Mouse (Mus musculus) heart, embryonic 14.5 days (tissue): ENCODE results near the gene Dync1i1. TPM values are rescaled to one million over a fixed set of nuclear protein-coding genes. Genes with fewer than 3 reads are reported as not detected.
A peak's percentile ranks its signal among the peaks of the same experiment; 100 is the strongest.

ENCODE experiments used
- ATAC-seq: fragments of 200-750 bp; cut with Nextera tagmentation; 2 replicates; pipeline ENCODE4 v1.8.0; 2017; ENCODE audit warnings: low read depth, moderate TSS enrichment; ENCODE audit not compliant: insufficient number of reproducible peaks, insufficient read depth, low FRiP score
- H3K27ac ChIP-seq, 2 experiments: fragments of 200-500 bp in 1 of 2; fragments of 300-500 bp in 1 of 2; sonication (generic) in 1 of 2; replicated peaks in 1 of 2; 2 replicates each; pipeline ENCODE4 v1.5.1; 2012 to 2014; ENCODE audit warnings: low read depth in 2 of 2, low read length in 2 of 2, control low read depth in 1 of 2, mild to moderate bottlenecking in 1 of 2, mixed read lengths in 1 of 2; ENCODE audit not compliant: control insufficient read depth in 1 of 2, insufficient read depth in 1 of 2
- H3K27me3 ChIP-seq: fragments of 300-500 bp; sonication (generic); 2 replicates; pipeline ENCODE4 v1.6.1; 2014; ENCODE audit warnings: mild to moderate bottlenecking, low read length, control low read depth; ENCODE audit not compliant: control insufficient read depth, insufficient read depth
- H3K36me3 ChIP-seq: fragments of 300-500 bp; sonication (generic); 2 replicates; pipeline ENCODE4 v1.6.1; 2014; ENCODE audit warnings: mild to moderate bottlenecking, control low read depth, low read length, mixed read lengths; ENCODE audit not compliant: control insufficient read depth, insufficient read depth
- H3K4me1 ChIP-seq, 2 experiments: fragments of 200-500 bp in 1 of 2; fragments of 300-500 bp in 1 of 2; sonication (generic) in 1 of 2; 2 replicates each; pipeline ENCODE4 v1.6.1; 2012 to 2014; ENCODE audit warnings: low read length in 2 of 2, control low read depth in 1 of 2, mixed read lengths in 1 of 2; ENCODE audit not compliant: control insufficient read depth in 2 of 2, insufficient read depth in 2 of 2
- H3K4me2 ChIP-seq: fragments of 300-500 bp; sonication (generic); 2 replicates; pipeline ENCODE4 v1.6.1; 2014; ENCODE audit warnings: mild to moderate bottlenecking, low read length
- H3K4me3 ChIP-seq, 2 experiments: fragments of 200-500 bp in 1 of 2; fragments of 300-500 bp in 1 of 2; sonication (generic) in 1 of 2; 2 replicates each; pipeline ENCODE4 v1.5.1; 2012 to 2014; ENCODE audit warnings: low read length in 2 of 2, mild to moderate bottlenecking in 2 of 2, control low read depth in 1 of 2, low read depth in 1 of 2, moderate library complexity in 1 of 2; ENCODE audit not compliant: control insufficient read depth in 1 of 2, insufficient read depth in 1 of 2
- H3K9ac ChIP-seq: fragments of 300-500 bp; sonication (generic); 2 replicates; pipeline ENCODE4 v1.6.1; 2014; ENCODE audit warnings: mild to moderate bottlenecking, low read length
- H3K9me3 ChIP-seq: fragments of 300-500 bp; sonication (generic); 2 replicates; pipeline ENCODE4 v1.6.1; 2016; ENCODE audit warnings: low read length, control low read depth; ENCODE audit not compliant: control insufficient read depth
- WGBS: fragments of 180-500 bp; shearing (Covaris S2); extraction: QIAGEN DNeasy Blood & Tissue Kit; methylation state at CpG from one replicate; pipeline ENCODE4 v1.1.7; 2014; 5-methylcytosine and 5-hydroxymethylcytosine counted together
- polyA plus RNA-seq: library from polyadenylated mRNA; unstranded; fragments of >200 nt; fragmentation: Nextera tagmentation; extraction: Ambion mirVana; gene quantifications from 2 replicates; pipeline ENCODE4 v1.2.1, GENCODE M21; 2014

Gene Dync1i1
- polyA plus RNA-seq, 1 experiment from 2014 or later = 3.3 TPM

DNA sequence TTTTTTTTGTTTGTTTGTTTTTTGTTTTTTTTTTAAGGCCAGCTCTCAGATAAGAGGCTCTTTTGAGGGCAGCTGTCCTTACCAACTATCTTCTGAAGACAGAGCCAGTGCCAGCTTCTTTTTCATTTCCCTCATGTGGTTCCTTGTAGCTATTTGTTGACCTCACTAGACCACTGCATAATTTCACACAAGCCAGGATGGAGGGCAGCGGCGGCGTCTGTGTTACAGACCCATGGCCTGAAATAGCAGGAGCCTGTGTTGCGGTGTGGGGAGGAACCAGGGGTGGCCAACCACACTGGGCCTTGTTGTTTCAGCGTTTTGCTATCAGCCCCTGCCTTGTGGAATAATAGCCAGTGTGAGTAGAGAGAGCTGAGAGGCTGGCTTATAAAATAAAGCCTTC is 145.6 kb downstream of the Dync1i1 start:
- no peaks in the 10 kb centered on the region for H3K9me3 ChIP-seq
- ATAC-seq = no peak
- WGBS = 20% methylated on average over 5 of the region's 5 CpGs
- no peak overlapping the region for H3K4me2 ChIP-seq
- no peak overlapping the region for H3K9ac ChIP-seq
- no peaks in the 10 kb centered on the region for H3K27me3 ChIP-seq
- H3K4me3 ChIP-seq = no peak overlapping the region
- H3K4me1 ChIP-seq = peaks cover 4% of the 10 kb centered on the region in 2 experiments; a peak in 3 of 4 replicates
- H3K27ac ChIP-seq = no peak overlapping the region
- no peaks in the 10 kb centered on the region for H3K36me3 ChIP-seq

DNA sequence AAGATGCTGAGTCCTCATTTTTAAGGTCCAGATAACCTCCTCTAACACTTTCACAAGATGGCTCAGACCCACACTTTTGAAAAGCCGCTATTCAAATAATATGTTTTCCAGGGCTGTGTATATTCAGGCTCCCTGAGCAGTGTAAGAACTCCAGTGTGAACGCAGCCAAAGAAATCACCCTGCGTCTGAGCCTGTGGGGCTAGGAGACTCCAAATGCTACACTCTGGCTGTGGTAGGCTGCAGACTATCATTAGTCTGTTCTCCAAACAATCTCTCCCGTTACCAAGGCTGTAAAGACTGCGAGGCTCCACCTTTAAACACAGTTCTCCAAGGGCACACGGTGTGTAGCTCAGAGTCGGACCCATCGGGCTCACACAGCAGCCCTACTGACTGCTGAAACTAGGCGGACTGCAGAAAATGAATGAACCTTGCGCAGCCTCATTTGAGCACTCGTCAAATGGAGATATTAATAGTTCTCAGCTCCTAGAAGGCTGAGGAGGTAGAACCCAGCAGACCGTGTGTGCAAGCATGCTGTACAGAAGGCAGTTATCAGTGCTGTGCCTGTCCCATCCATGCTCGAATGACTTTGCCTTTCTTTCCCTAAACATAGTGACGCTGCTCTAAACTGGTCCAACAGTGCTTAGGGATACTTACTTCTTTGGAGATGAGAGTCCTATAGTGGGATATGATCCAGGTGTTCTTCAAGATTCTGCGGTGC is 146.3 kb downstream of the Dync1i1 start:
- H3K4me1 ChIP-seq = peaks cover 4% of the 10 kb centered on the region in 2 experiments; a peak in 3 of 4 replicates
- H3K27ac ChIP-seq = no peak overlapping the region
- peak overlapping the region; percentile 12 for H3K4me2 ChIP-seq
- ATAC-seq = peak; percentile 50; the same call in 1 of the 2 replicates
- no peak overlapping the region for H3K9ac ChIP-seq
- WGBS = 55% methylated on average over 15 of the region's 15 CpGs
- no peaks in the 10 kb centered on the region for H3K9me3 ChIP-seq
- H3K36me3 ChIP-seq = no peaks in the 10 kb centered on the region
- no peak overlapping the region for H3K4me3 ChIP-seq
- H3K27me3 ChIP-seq = no peaks in the 10 kb centered on the region

- H3K4me3 ChIP-seq = no peak overlapping the region
- WGBS = 78% methylated on average over 6 of the region's 6 CpGs
- H3K4me2 ChIP-seq = no peak overlapping the region
- H3K27me3 ChIP-seq = no peaks in the 10 kb centered on the region
- no peak for ATAC-seq
- no peaks in the 10 kb centered on the region for H3K36me3 ChIP-seq
- H3K4me1 ChIP-seq = no peaks in the 10 kb centered on the region
- H3K27ac ChIP-seq = no peak overlapping the region
- H3K9ac ChIP-seq = no peak overlapping the region
- H3K9me3 ChIP-seq = no peaks in the 10 kb centered on the region
Measured at GRCm38 (mm10) chr6:5889341-5889740, 163.9 kb downstream of the Dync1i1 start.

DNA sequence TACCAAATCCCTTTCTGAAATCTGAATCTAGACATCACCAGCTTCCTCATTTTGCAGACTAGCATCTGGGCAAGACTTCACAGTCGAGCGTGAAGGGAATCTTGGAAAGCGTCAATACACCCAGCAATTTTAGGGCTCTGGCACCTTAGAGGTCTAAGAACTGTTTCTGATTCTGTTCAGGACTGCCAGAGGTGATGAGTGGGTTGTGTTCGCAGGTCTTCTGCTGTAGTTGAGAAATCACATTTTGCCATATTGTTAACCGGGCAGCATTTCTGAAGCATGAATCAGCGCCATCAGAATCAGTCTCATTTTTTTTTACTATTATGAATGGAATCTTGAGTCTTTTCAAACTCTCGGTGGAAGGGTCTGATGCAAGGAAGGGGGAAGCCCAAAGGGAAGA is 185.9 kb downstream of the Dync1i1 start:
- Histone ChIP-seq H3K4me2 (no peak overlapping the region), H3K9me3 (no peaks in the 10 kb centered on the region), H3K27me3 (no peaks in the 10 kb centered on the region), H3K4me3 (no peak overlapping the region), H3K27ac (no peak overlapping the region), H3K9ac (no peak overlapping the region), H3K36me3 (no peaks in the 10 kb centered on the region), H3K4me1 (no peaks in the 10 kb centered on the region)
- ATAC-seq = no peak
- 62% methylated on average over 7 of the region's 7 CpGs for WGBS

DNA sequence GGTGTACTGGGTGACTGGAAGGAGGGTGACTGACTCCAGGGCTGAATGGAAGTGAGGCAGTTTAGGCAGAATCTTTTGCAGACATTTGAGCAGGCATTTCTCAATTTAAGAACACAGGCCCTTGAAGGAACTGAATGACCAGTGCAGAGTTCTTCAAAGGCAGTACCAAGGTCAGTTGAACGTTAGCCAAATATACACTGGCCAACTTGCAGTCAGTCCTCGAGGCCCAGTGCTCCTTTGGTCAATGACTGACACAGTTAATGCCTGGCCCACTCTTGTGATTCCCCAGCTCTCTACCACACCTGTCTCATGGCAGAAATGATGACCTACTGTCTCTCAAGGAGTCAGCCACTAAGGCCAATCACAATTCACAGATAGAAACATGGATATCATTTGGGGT is 189.6 kb downstream of the Dync1i1 start:
- 46% methylated on average over 2 of the region's 2 CpGs for WGBS
- H3K27me3 ChIP-seq = no peaks in the 10 kb centered on the region
- no peak overlapping the region for H3K4me3 ChIP-seq
- H3K9ac ChIP-seq = no peak overlapping the region
- H3K9me3 ChIP-seq = no peaks in the 10 kb centered on the region
- no peak for ATAC-seq
- no peaks in the 10 kb centered on the region for H3K4me1 ChIP-seq
- H3K4me2 ChIP-seq = no peak overlapping the region
- no peak overlapping the region for H3K27ac ChIP-seq
- H3K36me3 ChIP-seq = no peaks in the 10 kb centered on the region

GRCm38 (mm10) chr6:5920670-5921069 is 195.2 kb downstream of the Dync1i1 start:
- H3K27me3 ChIP-seq = no peaks in the 10 kb centered on the region
- no peaks in the 10 kb centered on the region for H3K36me3 ChIP-seq
- WGBS = 61% methylated on average over 4 of the region's 4 CpGs
- no peak for ATAC-seq
- H3K9me3 ChIP-seq = no peaks in the 10 kb centered on the region
- H3K9ac ChIP-seq = no peak overlapping the region
- H3K4me2 ChIP-seq = no peak overlapping the region
- H3K27ac ChIP-seq = no peak overlapping the region
- H3K4me1 ChIP-seq = no peaks in the 10 kb centered on the region
- H3K4me3 ChIP-seq = no peak overlapping the region

DNA sequence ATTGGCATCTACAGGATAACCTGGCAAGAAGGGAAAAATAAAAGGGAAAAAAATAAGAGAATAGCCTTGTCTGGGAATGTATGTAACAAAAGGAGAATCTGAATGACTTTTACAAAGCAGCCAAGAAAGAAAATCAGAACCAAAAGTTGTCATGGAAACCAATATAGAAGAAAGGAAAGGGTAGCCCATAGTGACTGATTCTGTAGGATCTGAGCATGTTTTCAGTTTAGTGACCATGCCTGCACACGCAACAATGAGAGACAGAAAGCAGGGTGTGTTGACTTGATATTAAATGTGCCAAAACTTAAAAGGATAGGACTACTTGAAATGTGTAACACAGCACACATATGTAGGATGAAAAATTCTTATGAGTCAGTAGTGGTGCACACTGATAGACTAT is 197.2 kb downstream of the Dync1i1 start:
- no peak overlapping the region for H3K4me3 ChIP-seq
- no peaks in the 10 kb centered on the region for H3K36me3 ChIP-seq
- no peaks in the 10 kb centered on the region for H3K27me3 ChIP-seq
- no peaks in the 10 kb centered on the region for H3K9me3 ChIP-seq
- H3K4me2 ChIP-seq = no peak overlapping the region
- no peak overlapping the region for H3K9ac ChIP-seq
- H3K4me1 ChIP-seq = no peaks in the 10 kb centered on the region
- WGBS = 73% methylated on average over 1 of the region's 1 CpGs
- no peak for ATAC-seq
- no peak overlapping the region for H3K27ac ChIP-seq

- no peaks in the 10 kb centered on the region for H3K27me3 ChIP-seq
- WGBS = 82% methylated on average over 7 of the region's 7 CpGs
Measured at GRCm38 (mm10) chr6:5923148-5923547, 197.7 kb downstream of the Dync1i1 start.

More at GRCm38 (mm10) chr6:5923148-5923547, 197.7 kb downstream of the Dync1i1 start:
- no peak overlapping the region for H3K4me3 ChIP-seq
- no peak overlapping the region for H3K4me2 ChIP-seq
- H3K9ac ChIP-seq = no peak overlapping the region
- no peak for ATAC-seq
- no peaks in the 10 kb centered on the region for H3K36me3 ChIP-seq
- H3K4me1 ChIP-seq = no peaks in the 10 kb centered on the region
- H3K27ac ChIP-seq = no peak overlapping the region
- H3K9me3 ChIP-seq = no peaks in the 10 kb centered on the region
